Mouse (Mus musculus): ENCODE measurements at regions not wholly inside any gene's neighbourhood (a gene's known extent, or its start where the extent isn't known, plus 50 kb on each side); places are given as distances from the start of the nearest gene placed in this dataset.

- TF ChIP-seq FLI1 (IDR thresholded peaks at IDR 0.05; ENCODE audit: low read length) (no peak), GATA1 (IDR thresholded peaks at IDR 0.05; ENCODE audit: borderline replicate concordance, low read length) (no peak)
Measured at GRCm38 (mm10) chr15:61100807-61101206, 178.0 kb upstream of the A1bg start.

Measured in megakaryocyte, embryonic 14.5 days (primary cell).